Mouse (Mus musculus) heart, embryonic 15.5 days (tissue): ENCODE measurements around the gene Matn4. TPM values are rescaled to one million over a fixed set of nuclear protein-coding genes. Genes with fewer than 3 reads are reported as not detected.
"Not testable (repeated sequence)": the region's sequence is repeated elsewhere in the genome, so short reads cannot be mapped to it uniquely, and the experiment has no call there.

Experiments
- ATAC-seq: fragments of 200-750 bp; cut with Nextera tagmentation; replicated peaks from 2 replicates; pipeline ENCODE4 v1.8.0; 2017; ENCODE audit warnings: low read depth, moderate TSS enrichment; ENCODE audit not compliant: insufficient number of reproducible peaks, insufficient read depth, low FRiP score
- H3K27ac ChIP-seq: fragments of 300-500 bp; sonication (generic); 2 replicates; pipeline ENCODE4 v1.5.1; 2015; ENCODE audit warnings: mild to moderate bottlenecking, inconsistent platforms
- H3K27me3 ChIP-seq: fragments of 300-500 bp; sonication (generic); 2 replicates; pipeline ENCODE4 v1.6.1; 2015; ENCODE audit warnings: inconsistent platforms
- H3K36me3 ChIP-seq: fragments of 300-500 bp; sonication (generic); 2 replicates; pipeline ENCODE4 v1.6.1; 2015; ENCODE audit warnings: mild to moderate bottlenecking, inconsistent platforms
- H3K4me1 ChIP-seq: fragments of 300-500 bp; sonication (generic); replicated peaks from 2 replicates; pipeline ENCODE4 v1.6.1; 2015; ENCODE audit warnings: inconsistent platforms
- H3K4me2 ChIP-seq: fragments of 300-500 bp; sonication (generic); 2 replicates; pipeline ENCODE4 v1.6.1; 2015; ENCODE audit warnings: inconsistent platforms, mild to moderate bottlenecking, moderate library complexity
- H3K4me3 ChIP-seq: fragments of 300-500 bp; sonication (generic); 2 replicates; pipeline ENCODE4 v1.5.1; 2015; ENCODE audit warnings: mild to moderate bottlenecking, inconsistent platforms
- H3K9ac ChIP-seq: fragments of 300-500 bp; sonication (generic); 2 replicates; pipeline ENCODE4 v1.6.1; 2015; ENCODE audit warnings: mild to moderate bottlenecking, inconsistent platforms
- H3K9me3 ChIP-seq: fragments of 300-500 bp; sonication (generic); replicated peaks from 2 replicates; pipeline ENCODE4 v1.6.1; 2016; ENCODE audit warnings: inconsistent platforms
- WGBS: fragments of 180-500 bp; shearing (Covaris S2); methylation state at CpG from one replicate; pipeline ENCODE4 v1.1.7; 2015; ENCODE audit warnings: mixed read lengths; 5-methylcytosine and 5-hydroxymethylcytosine counted together
- polyA plus RNA-seq: library from polyadenylated mRNA; unstranded; fragments of >200 nt; fragmentation: Nextera tagmentation; extraction: Ambion mirVana; gene quantifications from 2 replicates; pipeline ENCODE4 v1.2.1, GENCODE M21; 2015

The Matn4 gene
- polyA plus RNA-seq, 1 experiment from 2014 or later, result 8.4 TPM

DNA sequence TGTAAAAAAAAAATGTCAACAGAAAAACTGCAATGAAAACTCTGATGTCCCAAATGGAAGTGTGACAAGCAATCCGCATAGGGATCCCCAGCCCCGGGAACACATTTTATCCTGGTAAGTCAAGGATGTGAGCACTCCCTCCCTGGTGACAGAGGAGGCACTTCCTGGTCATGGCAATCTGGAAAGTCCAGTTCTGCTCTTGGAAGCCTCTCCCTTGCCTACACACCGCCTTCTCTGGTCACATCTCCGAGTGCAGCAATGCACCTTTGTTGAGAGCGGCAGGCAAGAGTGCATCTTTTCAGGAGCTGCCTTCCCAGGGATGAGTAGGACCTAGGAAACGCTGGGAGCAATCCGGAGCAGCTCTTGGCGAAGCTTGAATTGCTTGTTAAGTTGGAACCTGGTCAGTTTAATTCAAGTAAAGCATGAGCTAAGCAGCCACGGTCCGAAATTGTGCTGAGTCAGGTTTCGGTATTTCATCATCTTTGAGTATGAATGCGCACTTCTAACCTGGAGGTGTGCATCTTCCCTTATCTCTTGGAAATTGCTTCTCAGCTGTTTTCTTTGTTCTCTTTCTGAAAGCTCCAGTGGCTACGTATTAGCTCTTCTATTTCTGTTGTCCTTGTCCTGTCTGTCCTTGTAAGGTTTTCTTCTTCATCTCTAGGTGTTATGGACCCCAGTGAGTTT lies 43.8 kb downstream of the Matn4 start:
- WGBS, result 34% methylated on average over 13 of the region's 13 CpGs
- no peak overlapping the region for H3K27ac ChIP-seq
- H3K9me3 ChIP-seq, result no peaks in the 10 kb centered on the region
- no peak overlapping the region for H3K4me2 ChIP-seq
- no peaks in the 10 kb centered on the region for H3K4me1 ChIP-seq
- H3K9ac ChIP-seq, result no peak overlapping the region
- ATAC-seq, result no peak
- H3K4me3 ChIP-seq, result no peak overlapping the region
- no peaks in the 10 kb centered on the region for H3K36me3 ChIP-seq
- H3K27me3 ChIP-seq, result peaks cover 1% of the 10 kb centered on the region

GRCm38 (mm10) chr2:164359668-164360067 lies 45.3 kb downstream of the Matn4 start:
- 74% methylated on average over 5 of the region's 5 CpGs for WGBS
- no peaks in the 10 kb centered on the region for H3K36me3 ChIP-seq
- no peaks in the 10 kb centered on the region for H3K9me3 ChIP-seq
- peaks cover 2% of the 10 kb centered on the region for H3K27me3 ChIP-seq
- no peak overlapping the region for H3K27ac ChIP-seq
- H3K4me2 ChIP-seq, result no peak overlapping the region
- H3K4me3 ChIP-seq, result no peak overlapping the region
- no peak for ATAC-seq
- H3K4me1 ChIP-seq, result no peaks in the 10 kb centered on the region
- no peak overlapping the region for H3K9ac ChIP-seq

DNA sequence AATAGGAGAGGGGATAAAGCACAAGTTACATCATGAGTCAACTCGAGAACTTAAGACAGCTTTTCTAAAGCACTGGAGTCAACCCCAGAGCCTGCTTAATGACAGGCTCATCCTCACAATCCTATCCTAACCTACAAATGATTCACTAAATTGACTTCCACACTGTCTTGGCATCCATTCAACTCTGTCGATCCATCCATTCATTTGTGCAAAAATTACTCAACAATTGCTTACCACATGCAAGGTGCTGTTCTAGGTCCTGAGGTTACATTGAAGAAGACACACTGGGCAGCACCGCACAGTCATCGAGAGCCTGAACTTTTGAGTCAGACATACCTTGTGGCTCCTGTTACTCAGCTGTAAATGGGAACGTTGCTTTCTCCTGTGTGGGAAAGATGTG lies 45.9 kb downstream of the Matn4 start:
- H3K4me2 ChIP-seq, result no peak overlapping the region
- no peaks in the 10 kb centered on the region for H3K9me3 ChIP-seq
- H3K9ac ChIP-seq, result no peak overlapping the region
- peaks cover 2% of the 10 kb centered on the region for H3K27me3 ChIP-seq
- no peak overlapping the region for H3K4me3 ChIP-seq
- ATAC-seq, result no peak
- 75% methylated on average over 5 of the region's 5 CpGs for WGBS
- H3K36me3 ChIP-seq, result no peaks in the 10 kb centered on the region
- H3K4me1 ChIP-seq, result no peaks in the 10 kb centered on the region
- H3K27ac ChIP-seq, result no peak overlapping the region

- Histone ChIP-seq H3K4me3 (no peak overlapping the region), H3K27ac (no peak overlapping the region), H3K9me3 (no peaks in the 10 kb centered on the region), H3K4me1 (no peaks in the 10 kb centered on the region), H3K4me2 (no peak overlapping the region), H3K27me3 (peaks cover 2% of the 10 kb centered on the region), H3K9ac (no peak overlapping the region), H3K36me3 (no peaks in the 10 kb centered on the region)
- ATAC-seq, result no peak
- 84% methylated on average over 3 of the region's 3 CpGs for WGBS
Measured at GRCm38 (mm10) chr2:164358373-164358772, 46.6 kb downstream of the Matn4 start.

GRCm38 (mm10) chr2:164356177-164356967 lies 48.6 kb downstream of the Matn4 start:
- H3K4me1 ChIP-seq, result no peaks in the 10 kb centered on the region
- 70% methylated on average over 11 of the region's 11 CpGs for WGBS
- no peak for ATAC-seq
- H3K9ac ChIP-seq, result no peak overlapping the region
- no peak overlapping the region for H3K4me3 ChIP-seq
- no peak overlapping the region for H3K4me2 ChIP-seq
- no peaks in the 10 kb centered on the region for H3K9me3 ChIP-seq
- no peak overlapping the region for H3K27ac ChIP-seq
- no peaks in the 10 kb centered on the region for H3K36me3 ChIP-seq
- H3K27me3 ChIP-seq, result peaks cover 2% of the 10 kb centered on the region; the same call in 1 of the 2 replicates

DNA sequence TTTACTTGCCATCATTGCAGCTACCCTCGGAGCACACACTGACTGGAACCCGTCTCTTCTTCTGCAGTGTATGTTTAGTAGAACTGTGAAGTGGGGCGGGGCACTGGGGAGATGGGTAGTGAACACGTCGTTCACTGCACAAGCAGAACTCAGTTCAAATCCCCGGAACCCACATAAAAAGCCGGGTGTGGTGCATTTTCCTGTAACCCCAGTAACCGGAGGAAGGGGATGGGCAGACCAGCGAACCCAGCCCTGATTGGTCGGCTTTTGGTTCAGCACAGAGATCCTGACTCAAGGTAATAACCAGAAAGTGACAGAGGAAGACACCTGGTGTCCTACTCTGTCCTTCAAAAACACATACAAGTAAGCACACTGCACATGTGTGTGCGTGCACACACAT lies 51.6 kb downstream of the Matn4 start:
- 83% methylated on average over 11 of the region's 11 CpGs for WGBS
- no peak for ATAC-seq
- Histone ChIP-seq H3K36me3 (no peaks in the 10 kb centered on the region), H3K4me2 (no peak overlapping the region), H3K27ac (no peak overlapping the region), H3K4me1 (no peaks in the 10 kb centered on the region), H3K4me3 (no peak overlapping the region), H3K27me3 (peaks cover 2% of the 10 kb centered on the region; the same call in 1 of the 2 replicates), H3K9ac (no peak overlapping the region), H3K9me3 (no peaks in the 10 kb centered on the region)

GRCm38 (mm10) chr2:164352697-164353096 lies 52.3 kb downstream of the Matn4 start:
- no peaks in the 10 kb centered on the region for H3K9me3 ChIP-seq
- peaks cover 2% of the 10 kb centered on the region; the same call in 1 of the 2 replicates for H3K27me3 ChIP-seq
- no peak overlapping the region for H3K27ac ChIP-seq
- WGBS, result 62% methylated on average over 3 of the region's 3 CpGs
- ATAC-seq, result no peak
- H3K9ac ChIP-seq, result no peak overlapping the region
- H3K4me2 ChIP-seq, result no peak overlapping the region
- no peak overlapping the region for H3K4me3 ChIP-seq
- no peaks in the 10 kb centered on the region for H3K36me3 ChIP-seq
- H3K4me1 ChIP-seq, result no peaks in the 10 kb centered on the region

DNA sequence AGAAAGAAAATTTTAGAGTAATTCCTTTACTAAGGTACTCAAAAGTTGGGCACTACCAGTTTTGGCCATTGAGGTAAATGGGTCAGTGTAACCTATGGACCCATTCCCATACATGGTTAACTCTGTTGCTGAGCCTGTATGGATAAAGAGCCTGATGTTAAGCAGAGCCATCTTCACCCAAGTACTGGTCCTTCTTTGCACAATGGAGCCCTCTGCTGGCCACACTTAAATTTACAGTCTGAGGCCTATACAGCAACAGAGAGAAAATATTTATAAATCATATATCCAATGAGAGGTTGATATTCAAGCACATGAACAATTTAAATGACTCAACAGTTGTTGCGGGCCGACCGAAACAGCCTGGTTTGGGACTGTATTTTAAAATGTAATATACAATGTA lies 56.0 kb downstream of the Matn4 start:
- WGBS, result 87% methylated on average over 3 of the region's 3 CpGs
- Histone ChIP-seq H3K4me2 (no peak overlapping the region), H3K4me3 (no peak overlapping the region), H3K9me3 (no peaks in the 10 kb centered on the region), H3K27me3 (no peaks in the 10 kb centered on the region), H3K27ac (no peak overlapping the region), H3K36me3 (no peaks in the 10 kb centered on the region), H3K9ac (no peak overlapping the region), H3K4me1 (no peaks in the 10 kb centered on the region)
- no peak for ATAC-seq

GRCm38 (mm10) chr2:164347697-164348096 lies 57.3 kb downstream of the Matn4 start:
- H3K9ac ChIP-seq, H3K4me1 ChIP-seq, H3K27ac ChIP-seq, H3K27me3 ChIP-seq, ATAC-seq, H3K4me3 ChIP-seq, H3K9me3 ChIP-seq, H3K36me3 ChIP-seq, H3K4me2 ChIP-seq: not testable (repeated sequence)

DNA sequence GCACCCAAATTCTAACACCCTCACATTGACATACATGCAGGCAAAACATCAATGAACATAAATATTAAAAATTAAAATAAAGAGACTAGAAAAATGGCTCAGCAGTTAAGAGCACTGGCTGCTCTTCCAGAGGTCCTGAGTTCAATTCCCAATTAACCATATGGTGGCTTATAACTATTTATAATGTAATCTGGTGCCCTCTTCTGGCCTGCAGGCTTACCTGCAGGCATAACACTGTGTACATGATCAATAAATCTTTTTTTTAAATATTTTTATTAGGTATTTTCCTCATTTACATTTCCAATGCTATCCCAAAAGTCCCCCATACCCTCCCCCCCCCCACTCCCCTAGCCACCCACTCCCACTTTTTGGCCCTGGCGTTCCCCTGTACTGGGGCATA lies 61.2 kb downstream of the Matn4 start:
- H3K4me1 ChIP-seq, H3K9ac ChIP-seq, H3K27me3 ChIP-seq, H3K27ac ChIP-seq, H3K36me3 ChIP-seq, H3K4me3 ChIP-seq, ATAC-seq, H3K9me3 ChIP-seq, H3K4me2 ChIP-seq: not testable (repeated sequence)
- 85% methylated on average over 1 of the region's 1 CpGs for WGBS
